Mouse (Mus musculus) ES-Bruce4 (cell line): ENCODE data around the gene Angptl4. TPM values are rescaled to one million over a fixed set of nuclear protein-coding genes. Genes with fewer than 3 reads are reported as not detected.

Experiments
- H3K27ac ChIP-seq: 2 replicates; pipeline ENCODE4 v1.5.1; 2012; ENCODE audit warnings: low read length, inconsistent platforms; ENCODE audit not compliant: insufficient read depth
- H3K27me3 ChIP-seq: 2 replicates; pipeline ENCODE4 v1.6.1; 2012; ENCODE audit warnings: mild to moderate bottlenecking, low read length, inconsistent platforms; ENCODE audit not compliant: control insufficient read depth, poor library complexity, insufficient read depth, severe bottlenecking
- H3K36me3 ChIP-seq: 2 replicates; pipeline ENCODE4 v1.6.1; 2012; ENCODE audit warnings: inconsistent platforms, mild to moderate bottlenecking, low read length, moderate library complexity; ENCODE audit not compliant: control insufficient read depth, poor library complexity, insufficient read depth, severe bottlenecking
- H3K4me1 ChIP-seq: one replicate; pipeline ENCODE4 v1.8.1; 2011; ENCODE audit warnings: low read length; ENCODE audit not compliant: control insufficient read depth, insufficient read depth
- H3K4me3 ChIP-seq: 2 replicates; pipeline ENCODE4 v1.5.1; 2011; ENCODE audit warnings: low read depth, mild to moderate bottlenecking, low read length
- H3K9ac ChIP-seq: 2 replicates; pipeline ENCODE4 v1.6.1; 2012; ENCODE audit warnings: low read depth, mild to moderate bottlenecking, inconsistent platforms; ENCODE audit not compliant: poor library complexity, severe bottlenecking
- H3K9me3 ChIP-seq: replicated peaks from 2 replicates; pipeline ENCODE4 v1.6.1; 2012; ENCODE audit warnings: mild to moderate bottlenecking, low read length, inconsistent platforms; ENCODE audit not compliant: control insufficient read depth, poor library complexity, insufficient read depth, severe bottlenecking
- CTCF ChIP-seq: IDR thresholded peaks from one replicate; pipeline ENCODE4 v1.8.1; 2011; ENCODE audit warnings: low read depth, low read length
- EP300 ChIP-seq: IDR thresholded peaks from 2 replicates; pipeline ENCODE4 v1.6.1; 2011; ENCODE audit warnings: low read depth, low read length; ENCODE audit not compliant: insufficient read depth
- POLR2A ChIP-seq: IDR thresholded peaks from one replicate; pipeline ENCODE4 v1.8.1; 2011; ENCODE audit warnings: low read length; ENCODE audit not compliant: insufficient read depth
- polyA plus RNA-seq: library from polyadenylated mRNA; stranded (reverse); fragments of >200 nt; gene quantifications from 2 replicates; pipeline ENCODE4 v1.2.4, GENCODE M21; 2011; ENCODE audit warnings: low read depth; ENCODE audit not compliant: missing spikeins, insufficient read depth, insufficient read length

Gene Angptl4
- polyA plus RNA-seq, 1 experiment, result 3.6 TPM

DNA sequence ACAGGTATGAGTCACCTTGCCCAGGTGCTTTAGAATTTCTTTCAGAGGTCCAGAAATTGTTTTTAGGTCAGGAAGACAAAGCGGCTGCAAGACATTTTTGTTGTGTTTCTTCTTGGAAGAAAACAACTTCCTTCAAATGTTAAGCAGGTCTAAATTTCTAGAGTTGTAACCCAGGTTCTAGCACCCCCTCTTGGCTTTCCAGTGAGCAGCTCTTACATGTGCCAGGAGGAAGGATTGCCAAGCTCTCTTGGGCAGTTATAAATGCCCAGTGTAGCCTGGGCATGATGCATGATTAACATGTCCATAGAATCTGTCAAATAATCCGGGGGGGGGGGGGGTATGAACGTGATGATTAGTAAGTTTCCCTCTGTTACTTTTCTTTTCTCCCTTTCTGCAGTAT lies 16.7 kb upstream of the Angptl4 start:
- H3K4me1 ChIP-seq, result no peaks in the 10 kb centered on the region
- H3K27me3 ChIP-seq, result no peaks in the 10 kb centered on the region
- no peak overlapping the region for H3K9ac ChIP-seq
- H3K9me3 ChIP-seq, result no peaks in the 10 kb centered on the region
- no peak overlapping the region for H3K4me3 ChIP-seq
- H3K27ac ChIP-seq, result no peak overlapping the region
- TF ChIP-seq EP300 (no peak), CTCF (no peak), POLR2A (no peak)
- no peaks in the 10 kb centered on the region for H3K36me3 ChIP-seq

GRCm38 (mm10) chr17:33788732-33789131 lies 7.1 kb upstream of the Angptl4 start:
- Histone ChIP-seq H3K36me3 (no peaks in the 10 kb centered on the region), H3K9me3 (no peaks in the 10 kb centered on the region), H3K4me1 (no peaks in the 10 kb centered on the region)

DNA sequence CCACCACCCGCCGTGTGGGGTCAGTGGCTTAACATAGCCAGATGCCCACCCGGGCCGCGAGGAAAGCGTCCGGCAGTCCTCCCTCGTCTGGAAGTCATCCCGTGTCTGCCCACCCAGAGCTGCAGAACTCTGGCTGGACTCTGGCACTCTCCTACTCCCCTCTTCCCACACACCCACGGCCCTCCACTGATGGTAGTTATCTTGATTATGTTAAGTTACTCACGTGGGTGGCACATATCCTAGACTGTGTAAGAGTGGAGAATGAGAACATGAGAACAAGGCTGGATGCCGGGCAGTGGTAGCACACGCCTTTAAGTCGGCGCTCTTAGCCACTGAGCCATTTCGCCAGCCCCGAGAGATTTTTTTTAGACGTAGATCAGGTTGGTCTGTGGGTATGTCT lies 4.7 kb upstream of the Angptl4 start:
- no peaks in the 10 kb centered on the region for H3K9me3 ChIP-seq
- H3K4me1 ChIP-seq, result peaks cover 3% of the 10 kb centered on the region
- H3K36me3 ChIP-seq, result no peaks in the 10 kb centered on the region
- TF ChIP-seq EP300 (no peak), POLR2A (no peak), CTCF (no peak)
- no peak overlapping the region for H3K4me3 ChIP-seq
- H3K27me3 ChIP-seq, result no peaks in the 10 kb centered on the region
- no peak overlapping the region for H3K27ac ChIP-seq
- H3K9ac ChIP-seq, result no peak overlapping the region

More at GRCm38 (mm10) chr17:33788732-33789131, 7.1 kb upstream of the Angptl4 start:
- Histone ChIP-seq H3K27ac (no peak overlapping the region), H3K9ac (no peak overlapping the region), H3K27me3 (no peaks in the 10 kb centered on the region), H3K4me3 (no peak overlapping the region)
- TF ChIP-seq EP300 (no peak), CTCF (no peak), POLR2A (no peak)

- Histone ChIP-seq H3K27ac (no peak overlapping the region), H3K9me3 (no peaks in the 10 kb centered on the region), H3K9ac (no peak overlapping the region), H3K4me1 (peaks cover 3% of the 10 kb centered on the region), H3K4me3 (no peak overlapping the region), H3K27me3 (no peaks in the 10 kb centered on the region), H3K36me3 (no peaks in the 10 kb centered on the region)
- no peak for TF ChIP-seq EP300
- TF ChIP-seq POLR2A, result no peak
- TF ChIP-seq CTCF, result no peak
Observed at GRCm38 (mm10) chr17:33784939-33785338, 3.3 kb upstream of the Angptl4 start.

GRCm38 (mm10) chr17:33783408-33783807 lies 1.8 kb upstream of the Angptl4 start:
- Histone ChIP-seq H3K27ac (no peak overlapping the region), H3K36me3 (no peaks in the 10 kb centered on the region; the same call in 1 of the 2 replicates), H3K4me1 (peaks cover 10% of the 10 kb centered on the region), H3K4me3 (no peak overlapping the region), H3K9ac (no peak overlapping the region), H3K9me3 (no peaks in the 10 kb centered on the region), H3K27me3 (no peaks in the 10 kb centered on the region)
- TF ChIP-seq CTCF, result no peak
- no peak for TF ChIP-seq POLR2A
- no peak for TF ChIP-seq EP300

DNA sequence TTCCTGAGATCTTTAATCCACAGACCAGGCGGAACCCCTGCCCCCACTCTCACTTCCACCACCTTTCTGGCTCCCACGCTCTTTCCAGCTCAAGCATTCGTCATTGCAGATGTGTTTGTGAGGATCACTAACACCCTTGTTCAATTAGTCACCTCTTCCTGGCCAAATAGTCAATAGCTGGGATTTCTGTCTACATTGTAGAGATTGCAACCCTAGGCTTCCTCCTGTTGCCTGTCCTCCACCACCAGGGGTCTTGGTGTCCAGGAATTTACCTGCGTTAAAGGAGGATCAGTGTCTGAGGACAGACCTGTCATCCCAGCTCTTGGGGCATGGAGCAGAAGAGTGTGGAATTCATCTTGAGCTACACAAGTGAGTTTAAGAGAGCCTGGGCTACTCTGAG lies 437 bp upstream of the Angptl4 start:
- peak overlapping the region; percentile 66 for H3K4me3 ChIP-seq
- no peaks in the 10 kb centered on the region for H3K9me3 ChIP-seq
- no peak for TF ChIP-seq CTCF
- no peak for TF ChIP-seq POLR2A
- no peak for TF ChIP-seq EP300
- no peak overlapping the region for H3K27ac ChIP-seq
- peaks cover 10% of the 10 kb centered on the region for H3K4me1 ChIP-seq
- peaks cover 3% of the 10 kb centered on the region for H3K36me3 ChIP-seq
- H3K27me3 ChIP-seq, result no peaks in the 10 kb centered on the region
- H3K9ac ChIP-seq, result peak overlapping the region; percentile 37

GRCm38 (mm10) chr17:33780431-33780830 lies 1.2 kb downstream of the Angptl4 start:
- peaks cover 10% of the 10 kb centered on the region for H3K4me1 ChIP-seq
- H3K9ac ChIP-seq, result peak overlapping the region; percentile 37

More at GRCm38 (mm10) chr17:33780431-33780830, 1.2 kb downstream of the Angptl4 start:
- Histone ChIP-seq H3K9me3 (no peaks in the 10 kb centered on the region), H3K27ac (no peak overlapping the region), H3K36me3 (peaks cover 13% of the 10 kb centered on the region), H3K4me3 (peak overlapping the region; percentile 66), H3K27me3 (no peaks in the 10 kb centered on the region)
- TF ChIP-seq POLR2A (no peak), CTCF (no peak), EP300 (no peak)
